Mouse (Mus musculus) cerebellum, adult (tissue): ENCODE results near the gene Prr14.
A peak's percentile ranks its signal among the peaks of the same experiment; 100 is the strongest.
"Not testable (repeated sequence)": the region's sequence is repeated elsewhere in the genome, so short reads cannot be mapped to it uniquely, and the experiment has no call there.

ENCODE experiments used
- ATAC-seq: cut with Nextera tagmentation; 2 replicates; pipeline ENCODE4 v1.9.2; 2017; ENCODE audit warnings: mild to moderate bottlenecking, moderate library complexity, mixed read lengths; ENCODE audit not compliant: insufficient number of reproducible peaks, low FRiP score, low TSS enrichment

Gene Prr14

DNA sequence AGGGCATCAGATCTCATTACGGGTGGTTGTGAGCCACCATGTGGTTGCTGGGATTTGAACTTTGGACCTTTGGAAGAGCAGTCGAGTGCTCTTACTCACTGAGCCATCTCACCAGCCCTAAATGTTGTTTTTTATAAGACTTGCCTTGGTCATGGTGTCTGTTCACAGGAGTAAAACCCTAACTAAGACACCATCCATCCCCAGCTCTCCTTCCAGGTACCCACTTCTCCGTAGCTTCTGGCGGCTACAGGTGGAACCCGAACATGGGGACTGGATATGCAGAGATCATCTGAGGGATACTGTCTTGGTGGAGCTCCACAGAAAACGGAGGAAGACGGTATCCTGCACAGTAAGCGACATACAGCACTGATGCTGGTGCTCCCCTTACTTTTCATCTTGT is at the start of gene Prr14:
TSS of gene Prr14 (plus strand) at position 301 of the 400 bp plus-strand sequence.
- not testable (repeated sequence) for ATAC-seq

DNA sequence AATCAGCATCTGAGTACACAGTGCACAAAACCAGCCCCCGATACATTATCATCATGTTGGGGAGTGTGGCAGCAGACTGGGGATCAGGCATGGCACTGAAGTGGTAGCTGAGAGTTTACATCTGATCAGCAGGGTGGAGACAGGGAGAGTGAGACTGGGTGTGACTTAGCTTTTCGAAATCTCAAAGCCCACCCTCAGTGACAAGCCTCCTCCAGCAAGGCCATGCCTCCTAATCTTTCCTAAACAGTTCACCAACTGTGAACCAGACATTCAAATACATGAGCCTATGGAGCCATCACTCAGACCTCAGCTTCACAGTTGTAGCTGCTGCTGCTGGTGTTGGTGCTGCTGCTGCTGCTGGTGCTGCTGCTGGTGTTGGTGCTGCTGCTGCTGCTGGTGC is 48.0 kb upstream of the Prr14 start:
- no peak for ATAC-seq

DNA sequence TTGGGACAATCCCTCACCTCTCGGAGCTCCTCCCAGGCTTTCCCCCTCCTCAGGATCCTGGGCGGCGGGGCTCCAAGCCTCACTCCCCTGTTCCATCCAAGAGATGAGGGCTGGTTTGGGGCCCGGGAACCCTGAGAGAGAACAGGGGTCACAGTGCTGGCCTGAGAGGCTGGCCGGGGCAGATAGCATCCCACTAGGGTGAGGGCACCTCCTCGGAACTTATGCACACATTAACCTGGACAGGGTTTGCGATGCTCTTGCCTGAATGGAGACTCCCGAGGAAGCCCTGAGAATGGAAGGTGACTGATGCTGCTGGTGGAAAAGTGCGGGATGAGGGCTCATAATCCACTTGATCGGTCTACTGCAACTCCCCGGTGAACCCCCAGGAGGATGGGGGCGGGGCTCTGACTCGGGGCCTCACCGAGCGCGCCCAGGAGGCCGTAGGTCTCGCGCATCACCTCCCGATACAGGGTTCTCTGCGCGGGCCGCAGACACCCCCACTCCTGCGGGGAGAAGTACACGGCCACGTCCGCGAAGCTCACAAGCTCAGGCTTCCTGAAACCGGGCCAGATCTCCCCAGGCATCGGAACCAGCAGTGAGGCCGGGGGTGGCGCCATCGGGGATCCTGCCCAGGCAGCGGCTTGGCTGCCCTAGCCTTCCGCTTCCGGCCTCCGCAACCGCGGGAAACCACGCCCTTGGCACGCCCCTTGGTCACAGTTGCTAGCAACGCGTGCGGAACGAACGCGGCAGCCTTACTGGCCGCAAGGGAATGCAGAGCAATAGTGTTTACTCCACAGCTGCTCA is 37.8 kb upstream of the Prr14 start, which contains the start of gene Zfp688:
TSS of gene Zfp688 (minus strand) at position 681 of the 804 bp plus-strand sequence.
- ATAC-seq = peak; percentile 86; the same call in 1 of the 2 replicates

DNA sequence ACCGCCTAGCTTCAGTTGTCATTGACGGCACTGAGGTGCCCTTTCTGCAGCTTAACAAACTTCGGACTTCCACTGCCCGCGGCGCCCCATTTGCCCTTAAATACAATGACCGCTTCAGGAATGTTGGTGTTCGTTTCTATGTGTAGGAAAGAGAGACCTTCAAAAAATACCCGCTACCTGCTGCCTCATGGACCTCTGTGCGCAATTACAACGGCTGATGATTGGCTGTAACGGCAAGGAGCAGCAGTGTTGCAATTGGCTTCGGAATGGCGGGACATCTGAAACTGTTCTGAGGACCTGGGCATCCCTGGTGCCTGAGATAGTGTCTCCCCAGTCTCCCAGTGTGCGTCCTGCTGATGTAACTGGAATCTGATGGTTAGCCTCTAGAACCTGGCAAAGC is 37.2 kb upstream of the Prr14 start:
- peak; percentile 56; the same call in 1 of the 2 replicates for ATAC-seq

DNA sequence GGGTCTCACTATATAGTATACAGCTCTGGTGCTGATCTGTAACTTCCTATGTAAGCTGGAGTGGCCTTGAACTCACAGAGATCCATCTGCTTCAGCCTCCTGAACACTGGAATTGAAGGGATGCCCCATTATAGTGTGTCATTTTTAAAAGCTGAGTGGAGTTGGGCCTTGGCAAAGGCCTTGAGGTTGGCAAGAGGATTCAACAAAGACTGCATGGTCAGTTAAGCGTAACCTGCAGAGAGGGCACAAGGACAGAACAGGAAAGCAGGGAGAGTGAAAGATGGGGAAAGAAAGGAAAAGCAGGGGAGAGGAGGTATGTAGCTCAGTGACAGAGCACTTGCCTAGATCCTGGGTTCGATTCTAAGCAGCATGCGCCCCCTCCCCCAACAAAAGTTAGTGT is 34.1 kb upstream of the Prr14 start:
- no peak for ATAC-seq

DNA sequence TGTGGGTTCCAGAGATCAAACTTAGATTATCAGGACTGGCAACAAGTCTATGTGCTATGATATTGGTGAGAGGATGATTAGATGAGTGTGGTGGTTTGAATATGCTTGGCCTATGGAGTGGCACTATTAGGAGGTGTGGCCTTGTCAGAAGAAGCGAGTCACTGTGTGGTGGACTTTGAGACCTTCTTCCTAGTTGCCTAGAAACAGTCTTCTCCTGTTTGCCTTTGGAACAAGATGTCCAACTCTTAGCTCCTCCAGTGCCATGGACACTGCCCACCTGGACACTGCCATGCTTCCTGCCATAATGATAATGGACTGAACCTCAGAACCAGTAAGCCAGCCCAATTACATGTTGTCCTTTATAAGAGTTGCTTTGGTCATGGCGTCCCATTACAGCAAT is 33.5 kb upstream of the Prr14 start:
- no peak for ATAC-seq

DNA sequence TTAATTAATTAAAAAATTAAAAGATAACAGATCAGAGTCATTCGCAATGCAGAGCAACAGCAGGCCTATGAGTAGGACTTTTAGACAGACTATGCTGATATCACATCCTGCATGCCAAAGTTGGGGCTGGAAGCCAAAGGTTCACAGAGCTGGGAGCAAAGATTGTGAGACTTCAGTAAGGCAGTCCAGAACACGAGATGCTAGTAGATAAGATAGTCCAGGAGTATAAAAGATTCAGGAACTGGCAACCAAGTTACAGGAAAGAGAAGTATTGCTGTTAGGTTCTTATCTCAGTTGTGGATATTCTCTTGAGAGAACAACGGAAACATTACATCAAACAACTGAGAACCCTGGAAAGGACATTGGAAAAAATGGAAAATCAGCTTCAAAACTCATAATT is 33.1 kb upstream of the Prr14 start:
- no peak for ATAC-seq

DNA sequence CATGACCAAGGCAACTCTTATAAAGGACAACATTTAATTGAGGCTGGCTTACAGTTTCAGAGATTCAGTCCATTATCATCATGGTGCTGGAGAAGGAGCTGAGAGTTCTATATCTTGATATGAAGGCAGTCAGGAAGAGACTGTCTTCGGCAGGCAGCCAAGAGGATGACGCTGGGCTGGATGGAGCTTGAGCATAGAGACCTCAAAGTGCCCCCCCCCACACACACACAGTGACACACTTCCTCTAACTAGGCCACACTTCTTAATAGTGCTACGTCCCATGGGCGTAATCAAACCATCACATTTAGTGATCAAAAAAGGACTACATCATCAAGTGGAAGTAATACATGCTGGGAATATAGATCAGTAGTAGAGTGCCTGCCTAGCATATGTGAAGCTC is 24.2 kb upstream of the Prr14 start:
- no peak for ATAC-seq

DNA sequence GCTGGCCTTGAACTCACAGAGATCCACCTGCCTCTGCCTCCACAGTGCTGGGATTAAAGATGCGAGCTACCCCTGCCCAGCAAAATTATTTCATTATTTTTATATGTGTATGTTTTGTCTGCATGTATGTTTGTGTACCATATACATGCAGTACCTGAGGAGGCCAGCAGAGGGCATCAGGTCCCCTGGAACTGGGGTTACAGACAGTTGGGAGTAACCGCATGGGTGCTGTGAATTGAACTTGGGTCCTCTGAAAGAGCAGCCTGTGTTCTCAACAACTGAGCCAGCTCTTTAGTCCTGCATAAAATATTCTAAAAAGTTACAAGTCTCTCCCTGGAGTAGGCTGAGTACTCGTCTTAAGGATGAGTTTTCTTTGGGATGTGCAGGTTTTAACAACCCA is 21.7 kb upstream of the Prr14 start:
- ATAC-seq = no peak

DNA sequence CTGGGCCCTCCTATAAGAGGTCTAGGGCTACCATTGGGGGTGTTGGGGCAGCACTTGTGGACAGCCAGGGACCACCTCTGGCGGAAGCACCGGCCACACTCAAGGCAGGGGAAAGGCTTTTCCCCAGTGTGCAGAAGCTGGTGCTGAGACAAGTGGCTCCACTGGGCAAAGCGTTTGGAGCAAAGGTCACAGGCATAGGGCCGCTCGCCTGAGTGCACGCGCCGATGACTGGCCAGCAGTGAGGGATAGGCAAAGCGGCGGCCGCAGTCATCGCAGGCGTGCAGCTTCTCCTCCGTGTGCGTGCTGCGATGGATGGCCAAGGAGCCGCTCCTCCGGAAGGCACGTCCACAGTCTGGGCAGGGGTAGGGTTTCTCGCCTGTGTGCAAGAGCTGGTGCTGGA is 15.4 kb upstream of the Prr14 start:
- ATAC-seq = no peak

DNA sequence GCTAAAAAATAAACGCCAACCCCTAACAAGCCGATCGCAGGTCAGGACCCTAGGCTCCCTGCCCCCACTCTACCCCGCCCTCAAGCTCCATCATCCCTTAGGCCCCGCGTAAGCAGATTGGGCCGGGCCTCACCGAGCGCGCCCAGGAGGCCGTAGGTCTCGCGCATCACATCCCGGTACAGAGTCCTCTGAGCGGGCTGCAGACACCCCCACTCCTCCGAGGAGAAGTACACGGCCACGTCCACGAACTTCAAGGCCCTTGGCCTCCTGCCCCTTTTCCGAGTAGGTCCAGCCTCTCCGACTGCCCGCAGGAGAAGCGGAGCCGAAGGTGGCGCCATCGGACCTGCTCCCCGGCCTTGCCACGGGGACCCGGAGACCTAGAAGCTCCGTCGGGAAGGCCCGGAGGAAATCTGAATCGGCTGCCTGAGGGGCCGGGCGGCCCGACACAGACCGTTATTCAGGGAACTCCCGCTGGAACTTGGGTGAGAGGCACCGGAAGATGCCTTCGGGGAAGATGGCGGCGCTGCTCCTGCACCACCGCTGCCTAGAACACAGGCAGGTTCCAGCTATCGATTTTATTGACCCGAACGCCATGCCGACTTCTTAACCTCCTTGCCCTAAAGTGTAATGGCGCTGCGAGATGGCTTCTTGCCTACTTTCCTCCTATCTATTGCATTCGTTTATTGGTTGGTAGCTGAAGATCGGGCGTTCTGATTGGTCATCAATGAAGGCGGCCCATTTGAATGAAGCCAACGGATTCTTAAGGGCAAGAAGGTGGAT is 10.7 kb upstream of the Prr14 start, which contains the start of gene Zfp689:
TSS of gene Zfp689 (minus strand) at position 638 of the 780 bp plus-strand sequence.
- ATAC-seq = peak; percentile 92

DNA sequence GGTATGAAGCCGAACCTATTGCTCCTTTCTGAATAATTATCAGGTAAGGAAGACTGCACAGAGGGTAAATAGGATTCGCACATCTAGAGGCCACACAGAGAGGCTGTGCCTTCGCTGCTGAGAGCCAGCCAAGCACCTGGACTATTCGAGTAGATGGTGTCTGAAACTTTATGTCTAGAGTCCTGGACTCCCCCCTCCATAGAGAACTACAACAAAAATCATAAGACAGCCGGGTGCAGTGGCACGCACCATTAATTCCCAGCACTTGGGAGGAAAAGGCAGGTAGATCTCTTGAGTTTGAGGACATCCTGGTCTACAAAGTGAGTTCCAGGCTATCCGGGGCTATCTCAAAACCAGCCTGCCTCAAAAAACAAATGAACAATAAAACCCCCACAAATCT is 9.4 kb upstream of the Prr14 start:
- no peak for ATAC-seq

DNA sequence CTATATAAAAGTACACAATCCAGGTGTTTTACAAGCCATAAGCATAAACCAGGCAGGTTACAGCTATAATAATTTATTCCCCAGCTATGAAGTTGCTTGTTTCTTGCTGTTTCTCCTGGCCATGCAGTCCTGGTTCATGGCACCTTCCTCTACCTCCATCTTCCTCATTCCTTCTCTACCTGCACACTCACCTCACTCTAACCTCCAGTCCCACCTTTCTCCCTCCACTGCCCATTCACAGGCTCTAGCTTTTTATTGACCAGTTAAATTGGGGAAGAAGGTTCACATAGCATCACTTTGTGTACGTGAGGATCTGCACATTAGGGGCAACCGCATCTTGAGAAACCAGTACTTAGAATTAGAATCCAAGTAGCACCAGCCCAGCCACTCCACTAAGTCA is 6.4 kb upstream of the Prr14 start:
- ATAC-seq = no peak

DNA sequence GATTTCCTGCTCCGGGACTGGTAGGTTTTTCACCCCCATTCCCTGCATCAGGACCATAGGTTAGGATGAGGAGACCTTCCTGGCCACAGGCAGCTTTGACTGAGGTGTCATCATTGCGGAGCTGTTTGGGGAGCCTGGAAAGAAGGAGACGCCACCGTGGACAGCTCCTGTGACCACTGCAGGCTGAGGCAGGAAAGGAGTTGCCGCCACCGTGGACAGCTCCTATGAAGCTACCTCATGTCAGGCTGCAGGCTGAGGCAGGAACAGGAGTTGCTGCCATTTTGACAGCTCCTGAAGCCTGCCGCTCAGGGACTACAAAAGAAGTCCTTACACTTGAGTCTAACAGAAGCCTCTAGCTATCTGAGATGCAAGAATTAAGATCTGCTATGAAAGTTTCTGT is 4.5 kb upstream of the Prr14 start:
- ATAC-seq = no peak

DNA sequence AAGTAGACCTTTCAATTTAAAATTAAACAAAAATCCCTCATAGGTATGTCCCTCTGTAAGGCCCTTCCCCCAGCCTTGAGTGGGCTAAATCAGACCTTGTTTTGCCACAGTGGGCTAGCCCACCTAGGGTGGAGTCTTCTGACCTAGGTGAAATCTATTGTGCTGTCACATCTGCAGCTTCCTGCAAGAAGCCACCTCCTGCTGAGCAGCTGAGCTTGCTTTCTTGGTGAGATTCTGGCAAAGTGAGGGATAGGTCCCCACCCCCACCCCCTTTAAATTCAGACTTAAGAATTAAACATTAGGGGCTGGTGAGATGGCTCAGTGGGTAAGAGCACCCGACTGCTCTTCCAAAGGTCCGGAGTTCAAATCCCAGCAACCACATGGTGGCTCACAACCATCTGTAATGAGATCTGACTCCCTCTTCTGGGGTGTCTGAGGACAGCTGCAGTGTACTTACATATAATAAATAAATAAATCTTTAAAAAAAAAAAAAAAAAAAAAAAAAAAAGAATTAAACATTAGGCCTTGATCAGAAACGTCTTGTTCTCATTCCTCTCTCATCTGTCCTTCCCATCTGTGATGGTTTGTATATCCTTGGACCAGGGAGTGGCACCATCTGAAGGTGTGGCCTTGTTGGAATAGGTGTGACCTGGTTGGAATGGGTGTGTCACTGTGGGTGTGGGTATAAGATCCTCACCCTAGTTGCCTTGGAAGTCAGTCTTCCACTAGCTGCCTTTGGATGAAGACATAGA is 864 bp upstream of the Prr14 start:
- not testable (repeated sequence) for ATAC-seq

DNA sequence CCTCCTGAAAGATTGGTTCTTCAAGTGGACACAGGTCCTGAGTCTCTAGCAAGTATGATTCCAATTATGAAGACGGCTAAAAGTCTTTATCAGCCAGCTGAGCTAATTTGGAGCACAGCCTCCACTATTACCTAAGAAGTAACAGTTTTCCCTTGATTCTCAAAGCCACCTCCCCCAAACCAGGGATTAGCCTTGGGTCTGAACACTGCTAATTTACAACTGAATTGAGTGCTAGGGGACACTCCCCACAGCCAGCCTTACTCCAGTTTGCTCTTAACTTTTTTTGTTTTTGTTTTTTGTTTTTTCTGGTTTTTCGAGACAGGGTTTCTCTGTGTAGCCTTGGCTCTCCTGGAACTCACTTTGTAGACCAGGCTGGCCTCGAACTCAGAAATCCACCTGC is 5.8 kb downstream of the Prr14 start:
- ATAC-seq = no peak

DNA sequence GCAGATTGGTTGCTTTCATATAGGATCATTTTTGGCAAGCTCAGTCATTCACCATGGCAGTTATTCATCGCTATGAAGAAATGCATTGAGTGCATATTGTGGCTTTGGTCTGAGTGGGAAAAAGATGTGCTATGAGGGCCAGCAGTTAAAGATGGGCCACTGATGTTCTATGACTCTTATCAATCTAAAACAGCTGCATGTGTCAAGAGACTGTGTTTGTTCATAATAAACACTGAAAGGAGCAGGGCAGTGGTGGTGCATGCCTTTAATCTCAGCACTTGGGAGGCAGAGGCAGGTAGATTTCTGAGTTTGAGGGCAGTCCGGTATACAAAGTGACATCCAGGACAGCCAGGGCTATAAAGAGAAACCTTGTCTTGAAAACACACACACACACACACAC is 6.3 kb downstream of the Prr14 start:
- not testable (repeated sequence) for ATAC-seq

DNA sequence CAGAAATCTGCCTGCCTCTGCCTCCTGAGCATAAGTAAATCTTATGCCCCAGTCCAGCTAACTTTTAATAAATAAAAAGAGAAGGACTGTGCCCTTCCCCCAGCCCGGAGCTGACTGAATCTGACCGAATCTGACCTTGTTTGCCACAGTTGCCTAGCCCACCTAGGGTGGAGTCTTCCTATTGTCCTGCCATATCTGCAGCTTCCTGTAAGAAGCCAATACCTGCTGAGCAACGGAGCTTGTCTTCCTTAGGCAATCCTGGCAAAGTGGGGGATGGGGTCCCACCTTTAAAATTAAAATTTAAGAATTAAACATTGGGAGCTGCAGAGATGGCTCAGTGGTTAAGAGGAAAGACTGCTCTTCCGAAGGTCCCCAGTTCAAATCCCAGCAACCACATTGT is 7.2 kb downstream of the Prr14 start:
- no peak for ATAC-seq

DNA sequence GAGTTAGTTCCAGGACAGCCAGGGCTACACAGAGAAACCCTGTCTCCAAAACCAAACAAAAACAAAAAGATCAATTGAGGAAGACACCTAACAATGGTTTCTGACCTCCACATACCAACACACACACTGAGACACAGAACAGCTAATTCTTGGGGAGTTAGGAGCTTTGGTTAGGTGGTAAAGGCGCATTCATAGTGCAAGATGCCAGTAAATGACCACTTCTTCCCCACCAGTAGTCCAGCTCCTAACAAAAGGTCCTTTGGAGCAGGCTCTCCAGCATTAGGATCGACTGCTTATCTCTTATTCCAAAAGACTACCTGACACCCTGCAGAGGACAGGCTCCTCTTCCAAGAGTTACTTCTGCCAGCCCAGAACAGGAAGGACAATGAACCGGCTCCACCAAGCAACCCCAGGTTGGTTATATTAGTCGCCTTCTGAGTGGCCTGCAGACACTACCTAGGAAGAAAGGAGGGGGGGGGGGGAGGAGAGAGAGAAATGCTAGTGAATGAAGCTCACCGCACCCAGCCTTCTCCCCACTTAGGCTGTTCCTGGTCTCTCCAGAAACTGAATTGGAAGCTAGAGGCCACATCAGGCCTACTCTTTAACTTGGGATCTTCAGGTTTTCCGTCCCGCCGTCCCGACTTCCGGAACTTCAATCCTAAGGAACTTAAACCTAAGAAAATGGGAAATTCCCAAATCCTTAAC is 10.8 kb downstream of the Prr14 start:
- no peak for ATAC-seq
